Mouse (Mus musculus) CH12.LX (cell line): ENCODE results near the gene Fbxo28. TPM values are rescaled to one million over a fixed set of nuclear protein-coding genes. Genes with fewer than 3 reads are reported as not detected.

Experiments
- DNase-seq: peaks from one replicate; pipeline ENCODE4 v3.0.0-alpha.2; 2013; ENCODE audit errors: extremely low read depth
- H3K27ac ChIP-seq: 2 replicates; pipeline ENCODE4 v1.5.1; 2012; ENCODE audit warnings: low read depth, mild to moderate bottlenecking, control low read depth, moderate library complexity; ENCODE audit not compliant: insufficient read depth
- H3K27me3 ChIP-seq: replicated peaks from 2 replicates; pipeline ENCODE3; 2012; ENCODE audit warnings: inconsistent platforms
- H3K36me3 ChIP-seq, 2 experiments: replicated peaks in 1 of 2; 2 replicates each; pipeline versions ENCODE3 to v1.6.1; 2012; ENCODE audit warnings: inconsistent platforms in 1 of 2, low read length in 1 of 2, mild to moderate bottlenecking in 1 of 2, mixed read lengths in 1 of 2, moderate library complexity in 1 of 2; ENCODE audit not compliant: control insufficient read depth in 1 of 2, insufficient read depth in 1 of 2
- H3K4me1 ChIP-seq, 2 experiments: 2 replicates each; pipeline ENCODE4 v1.6.1; 2012; ENCODE audit warnings: inconsistent platforms in 1 of 2, moderate library complexity in 1 of 2; ENCODE audit not compliant: insufficient read depth in 2 of 2, control insufficient read depth in 1 of 2
- H3K4me2 ChIP-seq: 2 replicates; pipeline ENCODE4 v1.6.1; 2012; ENCODE audit warnings: low read depth, mild to moderate bottlenecking, control low read depth; ENCODE audit not compliant: poor library complexity, insufficient read depth, severe bottlenecking
- H3K4me3 ChIP-seq, 3 experiments: fragments of 150-350 bp in 1 of 3; sonication (generic) in 1 of 3; replicated peaks in 1 of 3; 2 replicates each; pipeline versions ENCODE3 to v1.5.1; 2011 to 2012; ENCODE audit warnings: low read depth in 2 of 3, low read length in 2 of 3, mild to moderate bottlenecking in 2 of 3, moderate library complexity in 2 of 3, control low read depth in 1 of 3, improper control_type of control experiment in 1 of 3, inconsistent platforms in 1 of 3, mixed read lengths in 1 of 3; ENCODE audit not compliant: poor library complexity in 1 of 3
- H3K79me2 ChIP-seq: replicated peaks from 2 replicates; pipeline ENCODE4 v1.6.1; 2012; ENCODE audit warnings: mild to moderate bottlenecking, moderate library complexity; ENCODE audit not compliant: control insufficient read depth, poor library complexity, insufficient read depth, severe bottlenecking; ENCODE audit errors: extremely low read depth
- H3K9ac ChIP-seq: 2 replicates; pipeline ENCODE4 v1.6.1; 2012; ENCODE audit warnings: low read depth, mild to moderate bottlenecking, control low read depth, moderate library complexity; ENCODE audit not compliant: insufficient read depth
- H3K9me3 ChIP-seq: replicated peaks from 2 replicates; pipeline ENCODE3; 2012; ENCODE audit warnings: low read length, inconsistent platforms, mixed read lengths
- CHD1 ChIP-seq: IDR thresholded peaks from 2 replicates; pipeline ENCODE4 v1.6.1; 2012; ENCODE audit warnings: low read depth, low read length, improper control_type of control experiment, inconsistent platforms
- CTCF ChIP-seq, 2 experiments: IDR thresholded peaks in 1 of 2; conservative IDR thresholded peaks in 1 of 2; 2 replicates each; pipeline ENCODE4 v1.5.1; 2011 to 2012; ENCODE audit warnings: low read depth in 2 of 2, low read length in 2 of 2, improper control_type of control experiment in 1 of 2, inconsistent platforms in 1 of 2, mild to moderate bottlenecking in 1 of 2, moderate library complexity in 1 of 2
- EP300 ChIP-seq: IDR thresholded peaks from 2 replicates; pipeline ENCODE4 v1.6.1; 2011; ENCODE audit warnings: low read length, improper control_type of control experiment
- NELFE ChIP-seq: IDR thresholded peaks from 2 replicates; pipeline ENCODE4 v1.6.1; 2011; ENCODE audit warnings: low read depth, low read length, improper control_type of control experiment
- NRF1 ChIP-seq: IDR thresholded peaks from 2 replicates; pipeline ENCODE4 v1.6.1; 2014; ENCODE audit warnings: low read depth, mild to moderate bottlenecking, inconsistent platforms, low read length, improper control_type of control experiment, moderate library complexity
- POLR2A ChIP-seq: IDR thresholded peaks from 2 replicates; pipeline ENCODE4 v1.6.1; 2011; ENCODE audit warnings: low read depth, mild to moderate bottlenecking, improper control_type of control experiment, low read length
- POLR2AphosphoS2 ChIP-seq: IDR thresholded peaks from 2 replicates; pipeline ENCODE4 v1.6.1; 2011; ENCODE audit warnings: low read depth, low read length, improper control_type of control experiment
- ZKSCAN1 ChIP-seq: IDR thresholded peaks from 2 replicates; pipeline ENCODE4 v1.6.1; 2012; ENCODE audit warnings: low read depth, inconsistent platforms, low read length, improper control_type of control experiment, borderline replicate concordance
- ZMIZ1 ChIP-seq: IDR thresholded peaks from 2 replicates; pipeline ENCODE4 v1.6.1; 2012; ENCODE audit warnings: low read depth, mild to moderate bottlenecking, inconsistent platforms, low read length, improper control_type of control experiment
- dilution Hi-C: fragments of 300-500 bp; cut with MboI; formaldehyde crosslinking; loops from 2 replicates; pipeline ENCODE4 v1.14.3; 2020; ENCODE audit warnings: low sequenced_read_pairs; ENCODE audit not compliant: extremely low pct_unique_long_range_greater_than_20kb, extremely low pct_ligation_motif_present
- in situ Hi-C: fragments of 300-500 bp; cut with MboI; formaldehyde crosslinking; loops from 3 replicates; pipeline ENCODE4 v1.14.3; 2019; ENCODE audit warnings: low sequenced_read_pairs, low pct_ligation_motif_present, low pct_unique_long_range_greater_than_20kb, mixed read lengths
- polyA plus RNA-seq: library from polyadenylated mRNA; unstranded; fragments of >175 nt; gene quantifications from 2 replicates; pipeline ENCODE4 v1.2.1, GENCODE M21; 2012; ENCODE audit warnings: low read depth; ENCODE audit not compliant: insufficient read length
- total RNA-seq, 2 experiments: library from RNA; depleted of rRNA; stranded (reverse); fragments of 300-350 nt in 1 of 2; fragments of >200 nt in 1 of 2; gene quantifications; 2 replicates each; pipeline ENCODE4 v1.2.3; 2012 to 2014

Gene Fbxo28
- total and polyA plus RNA-seq, 3 experiments, result 11.9 to 13.3 (median 12.6) TPM

DNA sequence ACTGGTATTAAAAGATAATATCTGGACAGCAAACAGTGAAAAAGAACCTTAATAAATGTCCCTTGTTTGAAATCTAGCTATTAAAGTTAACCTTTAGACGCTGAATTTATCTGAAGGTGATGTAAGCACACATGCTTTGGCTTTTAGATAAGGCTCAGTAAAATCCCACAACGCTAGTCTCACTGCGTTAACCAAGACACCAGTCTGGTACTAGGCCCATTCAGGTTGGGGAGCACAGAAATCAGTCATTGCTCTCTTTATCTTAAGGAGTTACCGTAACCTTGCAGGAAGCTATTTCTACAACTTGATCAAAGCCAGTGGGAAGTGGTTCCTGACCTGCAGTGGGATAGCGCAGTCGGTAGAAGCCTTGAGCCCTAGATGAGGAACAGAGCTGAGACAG lies 66.3 kb downstream of the Fbxo28 start:
- peaks cover 2 to 6% of the 10 kb centered on the region in 2 experiments; a peak in 3 of 4 replicates for H3K4me1 ChIP-seq
- peaks cover 43 to 74% of the 10 kb centered on the region in 2 experiments for H3K36me3 ChIP-seq
- no peak overlapping the region for H3K9ac ChIP-seq
- no peak for DNase-seq
- no peak overlapping the region for H3K4me2 ChIP-seq
- no peak for TF ChIP-seq EP300
- TF ChIP-seq POLR2AphosphoS2, result 0 out of 2 replicates have a peak, but pooled peaks have one; percentile 23
- no peak for TF ChIP-seq CHD1
- TF ChIP-seq NRF1, result no peak
- no peak for TF ChIP-seq ZKSCAN1
- TF ChIP-seq CTCF (conservative IDR thresholded peaks at IDR 0.05 in 1 of 2, IDR thresholded peaks at IDR 0.05 in 1 of 2; ENCODE audit: low read depth in 2 of 2, low read length in 2 of 2), result no peak
- no peak for TF ChIP-seq POLR2A
- no peaks in the 10 kb centered on the region for H3K9me3 ChIP-seq
- H3K79me2 ChIP-seq, result peaks cover 19% of the 10 kb centered on the region
- H3K27me3 ChIP-seq, result no peaks in the 10 kb centered on the region
- no peak overlapping the region for H3K27ac ChIP-seq
- H3K4me3 ChIP-seq, result no peak overlapping the region
- dilution Hi-C loops (no loop called here), in situ Hi-C loops (no loop called here)

- H3K9ac ChIP-seq, result no peak overlapping the region
- dilution Hi-C loops, result no loop called here
- no peak overlapping the region for H3K4me2 ChIP-seq
- peaks cover 3 to 4% of the 10 kb centered on the region in 2 experiments; a peak in 2 of 4 replicates for H3K4me1 ChIP-seq
- H3K9me3 ChIP-seq, result no peaks in the 10 kb centered on the region
- no peaks in the 10 kb centered on the region for H3K79me2 ChIP-seq
- H3K4me3 ChIP-seq, result no peak overlapping the region
- no peak for TF ChIP-seq EP300
- no peak for DNase-seq
- no peak overlapping the region for H3K27ac ChIP-seq
- H3K27me3 ChIP-seq, result no peaks in the 10 kb centered on the region
- in situ Hi-C loops, result no loop called here
- H3K36me3 ChIP-seq, result peaks cover 17 to 44% of the 10 kb centered on the region in 2 experiments
These were observed 69.8 kb downstream of the Fbxo28 start for GRCm38 (mm10) chr1:182271632-182272031.

- Histone ChIP-seq H3K9ac (no peak overlapping the region), H3K27ac (no peak overlapping the region), H3K79me2 (no peaks in the 10 kb centered on the region), H3K27me3 (no peaks in the 10 kb centered on the region), H3K4me3 (no peak overlapping the region), H3K4me1 (peaks cover 3 to 9% of the 10 kb centered on the region in 2 experiments; a peak in 3 of 4 replicates), H3K36me3 (peaks cover 13 to 40% of the 10 kb centered on the region in 2 experiments), H3K9me3 (no peaks in the 10 kb centered on the region), H3K4me2 (no peak overlapping the region)
- DNase-seq, result no peak
- TF ChIP-seq NELFE (no peak), ZMIZ1 (no peak)
- dilution Hi-C loops, result no loop called here
- in situ Hi-C loops, result no loop called here
These were observed 70.3 kb downstream of the Fbxo28 start for GRCm38 (mm10) chr1:182271130-182271529.
